Mouse (Mus musculus): ENCODE measurements around the gene Numbl. TPM values are rescaled to one million over a fixed set of nuclear protein-coding genes. Genes with fewer than 3 reads are reported as not detected.

The Numbl gene
- polyA plus RNA-seq, 1 experiment: 28.8 TPM

DNA sequence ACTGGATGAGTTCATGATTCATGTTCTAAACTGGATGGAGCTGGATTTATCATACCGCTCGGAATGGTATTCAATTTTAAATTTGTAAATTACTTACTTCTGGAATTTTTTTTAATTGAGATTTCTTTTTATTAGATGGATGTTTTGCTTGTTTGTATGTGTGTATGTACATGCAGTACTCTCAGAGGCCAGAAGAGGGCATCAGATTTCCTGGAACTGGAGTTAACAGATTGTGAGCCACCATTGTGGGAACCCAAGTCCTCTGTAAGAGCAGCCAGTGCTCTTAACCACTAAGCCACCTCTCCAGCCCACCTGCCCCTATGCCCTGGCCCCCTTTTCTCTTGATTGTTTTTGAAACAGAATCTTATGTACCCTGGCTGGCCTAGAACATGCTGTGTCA is 9.1 kb upstream of the Numbl start:
- no peak overlapping the region for H3K4me2 ChIP-seq (ENCODE audit: low read depth)
- no peaks in the 10 kb centered on the region for H3K36me3 ChIP-seq (ENCODE audit: control insufficient read depth, insufficient read depth)
- no peaks in the 10 kb centered on the region for H3K27me3 ChIP-seq (ENCODE audit: control insufficient read depth, insufficient read depth, insufficient read length)
- TF ChIP-seq MYOD1 (IDR thresholded peaks at IDR 0.05; ENCODE audit: control insufficient read depth in 1 of 3, insufficient read length in 2 of 3, low read depth in 2 of 3) (no peak), CEBPB (IDR thresholded peaks at IDR 0.05; ENCODE audit: insufficient read depth, poor library complexity, severe bottlenecking) (no peak), TCF12 (IDR thresholded peaks at IDR 0.05; ENCODE audit: insufficient read depth, poor library complexity, severe bottlenecking) (no peak), TCF3 (IDR thresholded peaks at IDR 0.05; ENCODE audit: insufficient read length, low read depth) (no peak), POLR2A (IDR thresholded peaks at IDR 0.05; ENCODE audit: insufficient read length, low read depth) (no peak), MYOG (IDR thresholded peaks at IDR 0.05; ENCODE audit: control insufficient read depth in 1 of 3, insufficient read depth in 1 of 3, insufficient read length in 2 of 3, low read depth in 2 of 3) (no peak), E2F4 (IDR thresholded peaks at IDR 0.05; ENCODE audit: insufficient read depth) (no peak), REST (IDR thresholded peaks at IDR 0.05; ENCODE audit: insufficient read depth, insufficient read length) (no peak)
- no peak overlapping the region for H3K4me3 ChIP-seq
- H3ac ChIP-seq (ENCODE audit: control insufficient read depth, insufficient read length): no peak overlapping the region
- H3K79me2 ChIP-seq (ENCODE audit: control insufficient read depth, insufficient read depth): no peaks in the 10 kb centered on the region

DNA sequence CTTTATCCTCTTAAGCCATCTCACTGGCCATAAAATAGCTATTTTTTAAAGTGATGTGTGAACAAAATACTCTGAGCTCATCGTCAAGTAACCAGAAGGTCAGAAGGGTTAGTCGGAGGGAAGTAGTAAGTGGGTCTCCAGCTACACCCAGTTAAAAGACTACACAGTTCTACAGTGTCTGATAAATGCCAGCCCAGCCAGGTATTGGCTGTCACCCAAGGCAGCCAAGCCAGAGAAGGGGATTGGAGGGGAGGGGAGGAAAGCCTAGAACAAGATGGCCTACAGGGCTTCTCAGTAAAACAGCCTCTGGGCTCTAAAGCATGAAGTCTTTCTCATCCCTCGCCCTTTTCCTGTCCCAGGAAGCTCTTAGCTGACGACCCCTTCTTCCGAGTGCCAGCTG is 8.3 kb upstream of the Numbl start:
- Histone ChIP-seq H3K27me3 (ENCODE audit: control insufficient read depth, insufficient read depth, insufficient read length) (no peaks in the 10 kb centered on the region), H3K4me3 (no peak overlapping the region), H3K4me2 (ENCODE audit: low read depth) (no peak overlapping the region), H3K36me3 (ENCODE audit: control insufficient read depth, insufficient read depth) (no peaks in the 10 kb centered on the region), H3ac (ENCODE audit: control insufficient read depth, insufficient read length) (no peak overlapping the region), H3K79me2 (ENCODE audit: control insufficient read depth, insufficient read depth) (no peaks in the 10 kb centered on the region)
- TF ChIP-seq POLR2A (IDR thresholded peaks at IDR 0.05; ENCODE audit: insufficient read length, low read depth): no peak
- no peak for TF ChIP-seq USF1 (IDR thresholded peaks at IDR 0.05; ENCODE audit: low read depth)
- no peak for TF ChIP-seq MAX (IDR thresholded peaks at IDR 0.05; ENCODE audit: low read depth)
- TF ChIP-seq MYOG (IDR thresholded peaks at IDR 0.05; ENCODE audit: control insufficient read depth in 1 of 3, insufficient read depth in 1 of 3, insufficient read length in 2 of 3, low read depth in 2 of 3): no peak
- no peak for TF ChIP-seq CEBPB (IDR thresholded peaks at IDR 0.05; ENCODE audit: insufficient read depth, poor library complexity, severe bottlenecking)
- no peak for TF ChIP-seq E2F4 (IDR thresholded peaks at IDR 0.05; ENCODE audit: insufficient read depth)
- no peak for TF ChIP-seq REST (IDR thresholded peaks at IDR 0.05; ENCODE audit: insufficient read depth, insufficient read length)
- no peak for TF ChIP-seq SRF (IDR thresholded peaks at IDR 0.05; ENCODE audit: control insufficient read depth, insufficient read length, low read depth)
- TF ChIP-seq TCF3 (IDR thresholded peaks at IDR 0.05; ENCODE audit: insufficient read length, low read depth): no peak
- no peak for TF ChIP-seq POLR2AphosphoS2 (IDR thresholded peaks at IDR 0.05; ENCODE audit: insufficient read length, low read depth)
- no peak for TF ChIP-seq TCF12 (IDR thresholded peaks at IDR 0.05; ENCODE audit: insufficient read depth, poor library complexity, severe bottlenecking)
- TF ChIP-seq MYOD1 (IDR thresholded peaks at IDR 0.05; ENCODE audit: control insufficient read depth in 1 of 3, insufficient read length in 2 of 3, low read depth in 2 of 3): no peak

DNA sequence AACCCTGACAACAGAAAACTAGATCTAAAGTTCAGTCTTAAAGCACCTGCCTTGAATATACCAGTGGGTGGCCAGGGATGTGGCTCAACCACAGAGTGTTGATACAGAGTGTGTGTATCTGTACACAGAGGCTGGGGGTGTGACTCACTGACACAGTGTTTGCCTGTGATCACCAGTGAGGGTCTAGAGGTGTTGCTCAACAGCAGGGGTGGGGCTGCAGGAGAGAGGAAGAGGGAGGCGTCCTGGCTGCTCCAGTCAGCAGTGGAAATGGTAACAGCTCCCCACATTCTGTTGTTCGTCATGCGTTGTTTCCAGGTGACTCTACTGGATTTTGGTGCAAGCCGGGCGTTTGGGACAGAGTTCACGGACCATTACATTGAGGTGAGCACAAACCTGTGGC is 6.3 kb upstream of the Numbl start:
- Histone ChIP-seq H3ac (ENCODE audit: control insufficient read depth, insufficient read length) (no peak overlapping the region), H3K79me2 (ENCODE audit: control insufficient read depth, insufficient read depth) (no peaks in the 10 kb centered on the region)

DNA sequence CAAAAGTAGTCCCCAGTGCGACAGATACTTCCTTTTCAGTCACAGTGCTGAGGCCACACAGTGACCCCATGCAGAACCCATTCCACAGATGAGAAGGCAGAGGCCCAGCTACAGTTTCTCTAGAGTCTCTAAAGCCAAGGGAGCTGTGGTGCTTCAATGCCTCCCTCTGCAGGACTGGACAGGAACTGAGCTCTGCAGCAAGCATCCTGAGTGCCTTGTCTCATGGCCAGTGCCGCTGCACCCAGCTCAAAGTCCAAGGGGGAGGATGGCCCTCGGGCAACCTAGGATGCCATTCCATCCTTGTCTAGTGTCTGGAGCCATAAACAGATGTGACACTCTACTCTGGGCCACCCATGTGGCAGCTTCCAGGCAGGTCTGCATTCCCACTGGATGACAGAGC is 2.5 kb upstream of the Numbl start:
- H3K79me2 ChIP-seq (ENCODE audit: control insufficient read depth, insufficient read depth): peaks cover 12% of the 10 kb centered on the region
- no peaks in the 10 kb centered on the region for H3K36me3 ChIP-seq (ENCODE audit: control insufficient read depth, insufficient read depth)
- no peak overlapping the region for H3K4me2 ChIP-seq (ENCODE audit: low read depth)
- no peak overlapping the region for H3K4me3 ChIP-seq
- H3ac ChIP-seq (ENCODE audit: control insufficient read depth, insufficient read length): no peak overlapping the region
- H3K27me3 ChIP-seq (ENCODE audit: control insufficient read depth, insufficient read depth, insufficient read length): no peaks in the 10 kb centered on the region
- TF ChIP-seq TCF12 (IDR thresholded peaks at IDR 0.05; ENCODE audit: insufficient read depth, poor library complexity, severe bottlenecking): no peak
- TF ChIP-seq USF1 (IDR thresholded peaks at IDR 0.05; ENCODE audit: low read depth): no peak
- TF ChIP-seq CEBPB (IDR thresholded peaks at IDR 0.05; ENCODE audit: insufficient read depth, poor library complexity, severe bottlenecking): no peak
- TF ChIP-seq MYOG (IDR thresholded peaks at IDR 0.05; ENCODE audit: control insufficient read depth in 1 of 3, insufficient read depth in 1 of 3, insufficient read length in 2 of 3, low read depth in 2 of 3): no peak

More for the DNA sequence above, 6.3 kb upstream of the Numbl start:
- Histone ChIP-seq H3K4me2 (ENCODE audit: low read depth) (no peak overlapping the region), H3K27me3 (ENCODE audit: control insufficient read depth, insufficient read depth, insufficient read length) (no peaks in the 10 kb centered on the region), H3K4me3 (no peak overlapping the region), H3K36me3 (ENCODE audit: control insufficient read depth, insufficient read depth) (no peaks in the 10 kb centered on the region)
- TF ChIP-seq TCF3 (IDR thresholded peaks at IDR 0.05; ENCODE audit: insufficient read length, low read depth) (no peak), POLR2A (IDR thresholded peaks at IDR 0.05; ENCODE audit: insufficient read length, low read depth) (no peak), CEBPB (IDR thresholded peaks at IDR 0.05; ENCODE audit: insufficient read depth, poor library complexity, severe bottlenecking) (no peak), SRF (IDR thresholded peaks at IDR 0.05; ENCODE audit: control insufficient read depth, insufficient read length, low read depth) (no peak), POLR2AphosphoS2 (IDR thresholded peaks at IDR 0.05; ENCODE audit: insufficient read length, low read depth) (no peak), MYOG (IDR thresholded peaks at IDR 0.05; ENCODE audit: control insufficient read depth in 1 of 3, insufficient read depth in 1 of 3, insufficient read length in 2 of 3, low read depth in 2 of 3) (no peak), USF1 (IDR thresholded peaks at IDR 0.05; ENCODE audit: low read depth) (no peak), REST (IDR thresholded peaks at IDR 0.05; ENCODE audit: insufficient read depth, insufficient read length) (no peak), E2F4 (IDR thresholded peaks at IDR 0.05; ENCODE audit: insufficient read depth) (no peak), MYOD1 (IDR thresholded peaks at IDR 0.05; ENCODE audit: control insufficient read depth in 1 of 3, insufficient read length in 2 of 3, low read depth in 2 of 3) (no peak), TCF12 (IDR thresholded peaks at IDR 0.05; ENCODE audit: insufficient read depth, poor library complexity, severe bottlenecking) (no peak)
